Mouse (Mus musculus): ENCODE data around the gene Nos3.

GRCm38 (mm10) chr5:24357461-24357860 is 7.1 kb upstream of the Nos3 start:
- TF ChIP-seq CTCF (IDR thresholded peaks at IDR 0.05; ENCODE audit: low read depth, low read length) (no peak), POLR2A (IDR thresholded peaks at IDR 0.05; ENCODE audit: borderline replicate concordance, low read depth, low read length) (no peak)
